Mouse (Mus musculus) heart, embryonic 13.5 days (tissue): ENCODE data around the gene Arhgef10l. TPM values are rescaled to one million over a fixed set of nuclear protein-coding genes. Genes with fewer than 3 reads are reported as not detected.

ENCODE experiments used
- ATAC-seq: fragments of 200-750 bp; cut with Nextera tagmentation; 2 replicates; pipeline ENCODE4 v1.8.0; 2017; ENCODE audit warnings: moderate TSS enrichment; ENCODE audit not compliant: insufficient number of reproducible peaks, low FRiP score, low TSS enrichment; ENCODE audit errors: extremely low read depth
- H3K27ac ChIP-seq: fragments of 300-500 bp; sonication (generic); replicated peaks from 2 replicates; pipeline ENCODE4 v1.5.1; 2015; ENCODE audit warnings: moderate library complexity, mild to moderate bottlenecking, inconsistent platforms
- H3K27me3 ChIP-seq: fragments of 300-500 bp; sonication (generic); replicated peaks from 2 replicates; pipeline ENCODE4 v1.6.1; 2015; ENCODE audit warnings: mild to moderate bottlenecking, inconsistent platforms
- H3K36me3 ChIP-seq: fragments of 300-500 bp; sonication (generic); 2 replicates; pipeline ENCODE4 v1.6.1; 2015; ENCODE audit warnings: mild to moderate bottlenecking, inconsistent platforms
- H3K4me1 ChIP-seq: fragments of 300-500 bp; sonication (generic); 2 replicates; pipeline ENCODE4 v1.6.1; 2015; ENCODE audit warnings: inconsistent platforms
- H3K4me2 ChIP-seq: fragments of 300-500 bp; sonication (generic); 2 replicates; pipeline ENCODE4 v1.6.1; 2015; ENCODE audit warnings: inconsistent platforms, mild to moderate bottlenecking, moderate library complexity
- H3K4me3 ChIP-seq: fragments of 300-500 bp; sonication (generic); 2 replicates; pipeline ENCODE4 v1.5.1; 2015; ENCODE audit warnings: moderate library complexity, mild to moderate bottlenecking, inconsistent platforms
- H3K9ac ChIP-seq: fragments of 300-500 bp; sonication (generic); 2 replicates; pipeline ENCODE4 v1.6.1; 2015; ENCODE audit warnings: inconsistent platforms, mild to moderate bottlenecking, moderate library complexity
- H3K9me3 ChIP-seq: fragments of 300-500 bp; sonication (generic); 2 replicates; pipeline ENCODE4 v1.6.1; 2016; ENCODE audit warnings: inconsistent platforms
- WGBS: fragments of 180-500 bp; shearing (Covaris S2); methylation state at CpG from one replicate; pipeline ENCODE4 v1.1.7; 2015; ENCODE audit warnings: mixed read lengths; 5-methylcytosine and 5-hydroxymethylcytosine counted together
- polyA plus RNA-seq: library from polyadenylated mRNA; unstranded; fragments of >200 nt; fragmentation: Nextera tagmentation; extraction: Ambion mirVana; gene quantifications from 2 replicates; pipeline ENCODE4 v1.2.1, GENCODE M21; 2015

Arhgef10l gene
- polyA plus RNA-seq = 15.3 and 18.2 TPM in 2 replicates

DNA sequence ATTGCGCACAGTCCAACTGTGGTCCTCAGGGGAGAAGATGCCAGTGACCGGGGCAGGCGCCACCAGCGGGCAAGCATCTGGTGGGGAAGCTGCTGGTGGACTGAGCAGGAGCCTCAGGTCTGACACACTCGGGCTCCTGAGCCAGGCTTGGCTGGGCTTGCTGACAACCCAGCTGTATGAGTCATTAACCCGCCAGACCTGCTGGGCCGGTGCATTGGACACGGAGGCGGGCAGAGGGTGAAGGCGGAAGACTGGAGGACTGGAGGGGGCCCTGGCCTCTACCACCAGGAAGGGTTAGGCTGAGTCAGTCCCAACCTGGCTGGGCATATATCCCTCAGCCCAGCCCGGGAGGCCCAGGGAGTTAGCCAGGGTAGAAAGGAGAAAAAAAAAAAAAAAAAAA is at the start of gene Arhgef10l:
Gene Arhgef10l, minus strand, starts transcription at position 253 of the 400 bp plus-strand sequence.
- H3K27ac ChIP-seq = no peak within 1 kb of the TSS; the same call in 1 of the 2 replicates
- H3K4me1 ChIP-seq = peaks cover 25% of the 10 kb centered on the region
- H3K4me3 ChIP-seq = no peak within 1 kb of the TSS
- 59% methylated on average over 11 of the region's 11 CpGs for WGBS
- no peaks in the 10 kb centered on the region; the same call in 1 of the 2 replicates for H3K27me3 ChIP-seq
- no peaks in the 10 kb centered on the region for H3K9me3 ChIP-seq
- no peak within 1 kb of the TSS for H3K9ac ChIP-seq
- H3K4me2 ChIP-seq = no peak within 1 kb of the TSS
- no peaks in the 10 kb centered on the region for H3K36me3 ChIP-seq
- ATAC-seq = no peak

DNA sequence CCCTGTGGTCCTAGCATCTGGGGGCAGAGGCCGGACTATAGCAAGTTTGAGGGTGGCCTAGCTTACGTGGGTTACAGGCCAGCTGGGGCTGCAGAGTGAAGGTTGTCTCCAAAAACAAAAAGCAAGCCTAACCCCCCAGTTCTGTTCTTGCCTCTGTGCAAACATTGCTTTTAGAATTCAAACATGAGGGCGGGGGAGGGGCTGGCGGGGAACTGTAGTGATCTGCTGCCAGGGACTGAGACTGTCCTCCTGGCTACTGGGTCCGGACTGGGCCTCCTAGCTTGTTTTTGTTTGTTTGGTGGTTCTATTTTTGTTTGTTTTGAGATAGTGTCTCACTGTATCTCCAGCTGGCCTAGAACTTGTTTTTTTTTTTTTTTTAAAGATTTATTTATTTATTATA is 48.8 kb upstream of the Arhgef10l start:
- Histone ChIP-seq H3K4me3 (no peak overlapping the region), H3K27me3 (no peaks in the 10 kb centered on the region), H3K4me1 (peaks cover 23% of the 10 kb centered on the region), H3K9ac (peak overlapping the region; percentile 33; the same call in 1 of the 2 replicates), H3K9me3 (no peaks in the 10 kb centered on the region), H3K27ac (peak overlapping the region; percentile 21; the same call in 1 of the 2 replicates), H3K4me2 (no peak overlapping the region), H3K36me3 (peaks cover 97% of the 10 kb centered on the region)
- WGBS = 79% methylated on average over 5 of the region's 5 CpGs
- no peak for ATAC-seq

DNA sequence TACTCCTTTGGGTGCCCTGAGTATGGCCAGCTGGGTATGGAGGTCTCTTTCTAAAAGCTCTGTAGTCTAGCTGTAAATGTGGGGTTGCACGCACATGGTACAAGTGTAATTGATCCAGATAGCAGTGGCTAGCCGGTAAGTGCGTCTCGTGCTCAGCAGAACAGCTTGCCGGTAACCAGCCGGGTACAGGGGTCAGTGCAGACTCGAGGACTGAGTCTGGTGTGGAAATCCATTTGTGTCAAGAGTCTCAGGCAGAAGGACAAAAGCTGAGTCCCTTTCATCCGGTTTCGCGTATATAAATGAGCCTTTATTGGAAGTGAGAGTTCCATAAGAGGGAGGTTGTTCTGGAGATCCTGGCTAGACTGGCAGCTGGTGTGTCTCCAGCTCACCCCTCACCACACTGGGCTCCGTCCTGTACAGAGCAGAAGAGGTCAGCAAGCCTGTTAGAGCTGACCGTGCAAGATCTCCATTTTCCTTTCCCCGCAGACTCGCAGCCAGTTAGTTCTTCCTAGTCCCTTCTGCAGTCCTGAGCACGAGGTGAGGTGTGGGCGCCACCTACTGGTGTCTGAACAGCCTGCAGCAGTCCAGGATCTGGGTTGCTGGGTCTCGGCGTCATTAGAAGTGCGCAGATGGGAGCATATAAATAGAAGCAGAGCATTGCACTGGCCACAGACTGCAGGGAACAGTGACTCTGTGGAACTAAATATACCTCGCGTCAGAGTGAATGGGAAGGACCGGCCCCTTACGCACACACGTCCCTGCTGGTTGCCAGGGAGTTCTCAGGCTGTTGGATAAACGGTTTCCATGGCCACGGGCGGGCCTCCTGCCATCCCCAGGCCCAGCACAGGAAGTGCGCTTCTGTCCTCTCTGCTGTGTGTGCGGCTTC is 47.9 kb upstream of the Arhgef10l start:
- peak; percentile 80 for ATAC-seq
- peak overlapping the region; percentile 25; the same call in 1 of the 2 replicates for H3K27ac ChIP-seq
- no peaks in the 10 kb centered on the region for H3K27me3 ChIP-seq
- no peak overlapping the region for H3K9ac ChIP-seq
- peaks cover 97% of the 10 kb centered on the region for H3K36me3 ChIP-seq
- H3K4me2 ChIP-seq = no peak overlapping the region
- peaks cover 26% of the 10 kb centered on the region for H3K4me1 ChIP-seq
- H3K9me3 ChIP-seq = no peaks in the 10 kb centered on the region
- H3K4me3 ChIP-seq = no peak overlapping the region
- WGBS = 41% methylated on average over 29 of the region's 29 CpGs

DNA sequence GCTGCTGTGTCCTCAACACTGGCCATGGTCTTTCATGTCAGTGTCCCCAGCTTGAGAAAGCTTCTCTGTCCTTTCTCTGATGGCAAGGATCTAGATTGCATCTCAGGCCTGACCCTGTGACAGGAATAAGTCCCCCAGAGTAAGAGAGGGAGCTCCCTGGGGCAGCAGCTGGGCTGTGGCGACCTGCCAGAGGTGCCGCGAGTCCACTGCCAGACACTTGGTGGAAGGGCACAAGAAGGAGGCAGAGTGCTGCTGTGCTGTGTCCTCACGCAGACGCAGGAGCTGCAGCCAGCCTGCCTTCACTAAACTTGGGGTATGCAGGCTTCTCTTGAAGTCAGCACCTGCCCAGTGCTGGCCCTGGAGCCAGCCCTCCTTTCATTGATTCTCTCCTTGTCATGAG is 45.5 kb upstream of the Arhgef10l start:
- H3K27ac ChIP-seq = no peak overlapping the region
- H3K36me3 ChIP-seq = peaks cover 95% of the 10 kb centered on the region
- no peaks in the 10 kb centered on the region for H3K9me3 ChIP-seq
- H3K27me3 ChIP-seq = no peaks in the 10 kb centered on the region
- H3K4me2 ChIP-seq = no peak overlapping the region
- H3K4me3 ChIP-seq = no peak overlapping the region
- no peak overlapping the region for H3K9ac ChIP-seq
- 81% methylated on average over 5 of the region's 5 CpGs for WGBS
- no peak for ATAC-seq
- H3K4me1 ChIP-seq = peaks cover 46% of the 10 kb centered on the region

DNA sequence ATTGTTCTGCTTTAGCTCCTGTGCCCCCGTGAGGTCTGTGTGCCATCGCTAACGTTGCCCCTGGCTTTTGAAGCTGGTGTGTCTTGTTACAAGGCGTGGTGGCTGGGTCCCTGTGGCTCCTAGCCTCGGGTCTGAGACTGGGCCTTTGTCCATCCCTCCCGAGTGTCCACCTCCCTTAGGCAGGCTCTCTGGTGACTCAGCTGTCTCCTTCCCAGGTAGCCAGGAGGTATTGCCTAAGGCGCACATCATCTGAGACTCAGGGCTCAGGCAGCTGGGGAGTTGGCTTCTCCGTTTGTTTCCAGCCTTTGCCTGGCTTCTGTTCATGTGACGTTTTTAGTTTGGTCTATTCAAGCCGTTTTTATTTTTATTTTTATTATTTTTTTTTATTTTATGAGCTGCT is 45.0 kb upstream of the Arhgef10l start:
- H3K4me3 ChIP-seq = no peak overlapping the region
- WGBS = 87% methylated on average over 10 of the region's 10 CpGs
- no peaks in the 10 kb centered on the region for H3K9me3 ChIP-seq
- H3K9ac ChIP-seq = no peak overlapping the region
- peaks cover 95% of the 10 kb centered on the region for H3K36me3 ChIP-seq
- ATAC-seq = no peak
- H3K4me2 ChIP-seq = no peak overlapping the region
- no peaks in the 10 kb centered on the region for H3K27me3 ChIP-seq
- H3K4me1 ChIP-seq = peaks cover 48% of the 10 kb centered on the region
- no peak overlapping the region for H3K27ac ChIP-seq

DNA sequence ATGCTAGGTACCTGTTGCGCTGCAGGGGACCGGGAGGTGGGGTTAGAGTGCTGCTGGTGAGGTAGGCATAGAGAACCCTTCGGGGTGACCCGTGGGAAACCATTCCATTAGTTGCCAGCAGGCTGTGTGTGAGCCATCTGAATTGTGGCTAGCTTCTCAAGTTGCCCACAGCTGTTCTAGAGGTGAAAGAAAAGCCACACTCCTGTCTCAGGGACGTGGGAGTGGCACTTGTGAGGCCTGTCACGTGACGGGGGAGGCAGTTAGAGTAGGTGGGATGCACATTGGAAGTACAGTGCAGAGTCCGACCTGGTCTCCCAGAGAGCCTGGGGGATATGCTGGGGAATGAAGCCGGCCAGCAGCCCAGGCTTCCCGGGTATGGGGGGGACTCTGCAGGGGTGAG is 43.8 kb upstream of the Arhgef10l start:
- Histone ChIP-seq H3K9ac (no peak overlapping the region), H3K36me3 (peaks cover 93% of the 10 kb centered on the region), H3K4me3 (no peak overlapping the region), H3K4me2 (no peak overlapping the region), H3K4me1 (peaks cover 55% of the 10 kb centered on the region), H3K27me3 (no peaks in the 10 kb centered on the region), H3K27ac (no peak overlapping the region), H3K9me3 (no peaks in the 10 kb centered on the region)
- 84% methylated on average over 10 of the region's 10 CpGs for WGBS
- no peak for ATAC-seq

DNA sequence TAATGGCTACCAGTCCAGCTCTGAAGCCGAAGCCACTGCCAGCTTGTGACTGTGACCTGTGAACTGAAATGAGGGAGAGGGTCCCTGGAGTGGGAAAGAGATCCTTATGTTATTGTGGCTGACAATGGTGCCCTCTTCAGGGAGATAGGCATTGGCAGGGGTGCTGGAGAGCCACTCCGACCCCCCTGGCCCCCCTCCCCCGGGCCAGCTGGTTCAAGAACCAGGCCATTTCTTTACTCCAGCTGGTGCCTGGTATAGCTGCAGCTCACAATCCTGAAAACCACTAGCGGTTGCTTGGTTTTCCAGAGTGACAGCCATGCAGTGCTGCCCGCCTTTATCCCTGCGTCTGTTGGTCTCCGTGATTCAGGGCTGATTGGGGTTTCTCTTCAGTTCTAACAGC is 43.3 kb upstream of the Arhgef10l start:
- no peak overlapping the region for H3K4me3 ChIP-seq
- H3K4me1 ChIP-seq = peaks cover 55% of the 10 kb centered on the region
- ATAC-seq = no peak
- H3K9me3 ChIP-seq = no peaks in the 10 kb centered on the region
- no peaks in the 10 kb centered on the region for H3K27me3 ChIP-seq
- peaks cover 91% of the 10 kb centered on the region for H3K36me3 ChIP-seq
- H3K27ac ChIP-seq = no peak overlapping the region
- H3K9ac ChIP-seq = no peak overlapping the region
- H3K4me2 ChIP-seq = no peak overlapping the region
- WGBS = 88% methylated on average over 7 of the region's 7 CpGs

DNA sequence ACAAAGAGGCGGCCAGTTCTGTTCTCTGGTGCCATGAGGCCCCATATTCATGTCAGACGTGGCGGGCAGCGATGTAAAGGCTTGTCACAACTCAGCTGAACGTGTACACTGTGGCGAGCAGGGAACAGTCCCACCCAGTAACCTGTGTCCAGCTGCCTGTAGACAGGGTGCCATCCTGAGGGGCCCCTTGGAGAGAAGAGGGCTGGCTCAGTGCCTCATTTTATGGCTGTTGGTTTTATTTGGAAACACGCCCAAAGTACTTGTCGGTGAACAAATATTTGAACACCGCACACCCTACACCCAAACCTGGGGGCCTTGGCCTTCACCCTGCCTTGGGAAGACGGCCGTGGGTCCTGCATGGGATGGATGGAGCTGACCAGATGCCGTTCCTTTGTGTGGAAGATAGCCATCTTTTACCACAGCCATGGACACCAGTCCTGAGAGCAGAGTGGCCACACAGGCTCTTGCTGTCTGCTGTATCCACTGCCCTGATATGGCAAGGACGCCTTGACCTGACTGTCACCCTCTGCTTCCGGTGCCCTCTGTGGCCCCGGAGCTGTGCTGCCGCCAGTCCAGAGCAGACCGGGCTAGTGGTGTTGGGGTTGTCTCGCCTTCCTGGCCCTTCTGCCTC is 42.6 kb upstream of the Arhgef10l start:
- H3K4me3 ChIP-seq = no peak overlapping the region
- H3K4me2 ChIP-seq = no peak overlapping the region
- peak overlapping the region; percentile 56 for H3K9ac ChIP-seq
- H3K27ac ChIP-seq = 0 out of 2 replicates have a peak overlapping the region, but pooled peaks have one; percentile 40
- WGBS = 73% methylated on average over 18 of the region's 18 CpGs
- peaks cover 87% of the 10 kb centered on the region for H3K36me3 ChIP-seq
- peaks cover 57% of the 10 kb centered on the region for H3K4me1 ChIP-seq
- H3K9me3 ChIP-seq = no peaks in the 10 kb centered on the region
- ATAC-seq = no peak
- no peaks in the 10 kb centered on the region for H3K27me3 ChIP-seq

DNA sequence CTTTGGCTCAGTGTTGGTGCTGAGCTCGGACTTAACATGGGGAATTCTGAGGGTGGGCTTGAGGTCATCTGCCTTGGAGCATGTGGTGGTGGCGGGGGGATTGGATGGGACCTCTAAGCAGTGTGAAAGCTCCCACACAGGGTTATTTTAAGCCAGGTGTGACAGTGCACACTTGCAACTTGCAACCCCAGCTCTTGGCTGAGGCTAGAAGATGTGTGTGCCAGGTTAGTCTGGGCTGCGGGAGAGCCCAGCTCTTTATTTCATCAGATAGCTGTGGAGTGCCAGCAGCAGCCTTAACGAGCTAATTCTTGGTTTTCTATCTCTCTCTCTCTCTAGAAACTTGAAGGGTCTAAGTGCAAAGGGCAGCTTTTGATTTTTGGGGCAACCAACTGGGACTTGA is 41.8 kb upstream of the Arhgef10l start:
- Histone ChIP-seq H3K36me3 (peaks cover 79% of the 10 kb centered on the region), H3K4me2 (no peak overlapping the region), H3K27ac (no peak overlapping the region), H3K9me3 (no peaks in the 10 kb centered on the region), H3K4me1 (peaks cover 55% of the 10 kb centered on the region), H3K4me3 (no peak overlapping the region), H3K27me3 (no peaks in the 10 kb centered on the region), H3K9ac (peak overlapping the region; percentile 56)
- WGBS = 67% methylated on average over 4 of the region's 4 CpGs
- ATAC-seq = no peak

DNA sequence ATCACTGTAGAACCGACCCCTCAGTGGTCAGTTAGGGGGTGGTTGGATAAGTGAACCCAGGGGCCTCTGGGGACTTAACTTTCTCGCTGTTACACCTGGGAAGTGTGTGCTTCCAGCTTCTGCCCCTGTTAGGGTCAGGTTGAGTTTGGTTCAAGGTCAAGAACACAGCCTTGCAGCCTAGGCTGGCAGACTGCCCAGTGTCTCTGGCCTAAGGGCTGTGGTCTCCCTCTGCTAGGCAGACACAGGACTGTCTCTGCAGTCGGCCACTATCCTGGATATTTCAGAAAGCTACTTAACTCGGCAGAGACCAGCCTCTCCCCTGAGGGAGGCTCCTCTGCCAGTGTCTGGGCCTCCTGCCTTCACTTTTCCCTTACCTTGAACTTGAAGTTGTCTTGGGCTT is 38.4 kb upstream of the Arhgef10l start:
- Histone ChIP-seq H3K36me3 (peaks cover 44% of the 10 kb centered on the region), H3K27ac (peak overlapping the region; percentile 97), H3K9me3 (no peaks in the 10 kb centered on the region), H3K4me3 (peak overlapping the region; percentile 94), H3K27me3 (peaks cover 5% of the 10 kb centered on the region), H3K4me2 (peak overlapping the region; percentile 88), H3K4me1 (peaks cover 67% of the 10 kb centered on the region), H3K9ac (peak overlapping the region; percentile 95)
- no peak for ATAC-seq
- WGBS = 34% methylated on average over 4 of the region's 4 CpGs

DNA sequence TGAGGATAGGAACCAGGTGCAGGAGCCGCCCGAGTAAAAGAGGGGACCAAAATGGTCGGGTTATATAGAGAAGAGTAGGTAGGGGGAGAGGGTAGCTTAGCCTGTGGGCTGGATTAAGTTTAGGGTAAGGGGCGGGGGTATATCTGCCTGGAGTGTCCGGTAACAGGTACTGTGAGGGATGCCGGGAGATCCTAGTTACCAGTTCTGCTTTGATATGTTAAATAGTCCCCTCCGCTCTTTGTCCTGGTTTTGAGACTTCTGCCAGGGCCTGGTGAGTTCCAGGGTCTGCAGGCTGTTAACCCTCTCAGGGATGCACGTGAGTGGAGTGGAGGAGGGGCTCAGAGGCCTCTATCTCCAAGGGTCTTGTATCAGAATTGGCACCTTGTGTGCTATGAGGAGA is 37.8 kb upstream of the Arhgef10l start:
- H3K4me3 ChIP-seq = peak overlapping the region; percentile 94
- H3K4me2 ChIP-seq = peak overlapping the region; percentile 88
- H3K9ac ChIP-seq = peak overlapping the region; percentile 95
- WGBS = 31% methylated on average over 8 of the region's 8 CpGs
- H3K4me1 ChIP-seq = peaks cover 64% of the 10 kb centered on the region
- H3K36me3 ChIP-seq = peaks cover 39% of the 10 kb centered on the region
- ATAC-seq = no peak
- peaks cover 10% of the 10 kb centered on the region for H3K27me3 ChIP-seq
- no peaks in the 10 kb centered on the region for H3K9me3 ChIP-seq
- peak overlapping the region; percentile 97 for H3K27ac ChIP-seq
